Mouse (Mus musculus): ENCODE results near the gene Gm10974.

Gm10974 gene

DNA sequence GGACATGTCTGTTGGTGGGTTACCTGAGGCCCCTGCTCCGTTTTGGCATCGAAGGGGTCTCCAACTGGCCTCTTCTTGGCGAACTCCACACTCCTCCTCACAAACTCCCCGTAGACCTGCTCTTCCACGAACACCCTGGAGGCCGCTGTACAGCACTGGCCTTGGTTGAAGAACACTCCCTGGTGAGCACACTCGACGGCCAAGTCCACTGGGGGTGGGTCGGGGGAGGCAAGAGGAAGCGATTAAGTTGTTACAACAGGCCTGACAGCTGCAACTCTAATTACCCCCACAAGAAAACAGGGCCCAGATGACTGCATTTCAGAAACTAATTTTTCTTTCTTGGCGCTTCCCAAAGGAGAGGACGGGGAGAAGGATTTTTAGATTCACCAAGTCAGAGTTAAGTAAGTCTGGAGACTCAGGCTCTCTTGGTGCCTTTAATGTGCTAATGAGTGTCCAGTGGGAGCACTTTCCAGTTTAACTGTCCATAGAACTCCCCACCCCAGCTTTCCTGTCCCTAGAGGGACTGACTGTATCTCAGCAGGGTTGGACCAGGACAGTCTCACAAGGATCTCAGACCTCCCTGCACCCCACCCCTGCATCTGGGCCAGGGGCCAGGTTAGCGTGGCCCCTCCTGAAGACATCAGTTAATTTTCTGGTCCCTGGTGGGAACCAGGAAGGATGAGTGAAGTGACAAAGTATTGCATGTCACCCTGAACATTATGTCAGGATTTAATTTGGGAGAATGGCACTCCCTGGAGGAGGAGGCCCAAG, 40.4 kb downstream of the Gm10974 start:
- no peak for DNase-seq (ENCODE audit: low spot score in 2 of 2)

DNA sequence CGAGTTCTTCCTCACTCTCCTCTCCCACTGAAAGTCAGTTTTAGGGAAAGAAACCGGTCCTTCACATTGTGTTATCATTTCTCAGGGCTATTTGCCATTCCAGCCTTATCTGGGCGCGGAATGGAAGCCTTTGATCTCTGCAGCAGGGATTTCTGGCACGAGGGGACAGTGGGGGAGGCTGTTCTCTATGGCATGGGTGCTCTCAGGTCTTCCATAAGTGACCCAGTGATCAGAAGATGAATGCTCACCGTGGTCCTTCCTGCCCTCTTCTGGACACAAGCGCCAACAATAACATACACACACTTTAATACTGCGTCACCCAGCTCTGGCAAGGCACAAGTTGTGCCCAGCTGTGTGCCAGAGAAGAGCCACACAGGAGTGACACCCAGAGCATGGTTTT, 41.3 kb downstream of the Gm10974 start:
- DNase-seq (ENCODE audit: low spot score in 2 of 2), result no peak

DNA sequence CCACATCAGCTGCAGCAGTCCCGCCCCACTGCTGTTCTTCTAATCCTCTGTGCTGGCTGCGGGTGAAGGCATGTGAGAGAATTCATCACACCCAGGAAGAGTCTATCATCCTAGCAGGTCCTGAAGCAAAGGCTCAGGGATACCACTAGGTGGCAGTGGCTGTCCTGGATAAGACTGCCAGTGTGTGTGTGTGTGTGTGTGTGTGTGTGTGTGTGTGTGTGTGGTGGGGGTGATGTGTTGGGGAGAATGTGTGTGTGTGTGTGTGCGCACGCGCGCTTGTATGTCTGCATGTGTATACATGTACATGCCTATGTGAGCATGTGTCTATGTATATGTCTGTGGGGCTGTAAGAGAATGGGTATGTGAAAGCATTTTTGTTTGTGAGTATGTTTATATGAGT, 43.7 kb downstream of the Gm10974 start:
- DNase-seq (ENCODE audit: low spot score in 2 of 2), result peak in 1 of 2 experiments; percentile 9

DNA sequence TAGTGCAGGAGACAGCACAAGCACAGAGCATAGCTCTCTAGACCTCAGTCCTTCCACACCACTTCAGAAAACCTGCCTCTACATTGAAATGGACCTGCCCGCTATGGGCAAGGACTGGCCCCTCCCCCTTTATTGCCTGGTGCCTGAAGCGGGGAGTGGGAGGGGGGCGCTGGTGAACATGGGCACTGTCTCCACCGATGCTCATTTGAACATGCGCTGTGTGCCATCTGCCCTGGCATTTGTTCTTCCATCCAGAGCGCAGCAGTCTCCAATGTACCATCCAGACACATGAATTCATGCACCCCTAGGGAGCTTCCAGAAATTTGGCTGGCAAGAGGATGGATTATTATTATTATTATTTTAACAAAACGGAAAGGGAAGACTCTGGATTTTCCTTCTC, 47.4 kb downstream of the Gm10974 start:
- DNase-seq (ENCODE audit: low spot score in 2 of 2), result no peak

GRCm38 (mm10) chr7:66416829-66417228, 51.1 kb downstream of the Gm10974 start:
- no peak for DNase-seq (ENCODE audit: low spot score in 2 of 2)

DNA sequence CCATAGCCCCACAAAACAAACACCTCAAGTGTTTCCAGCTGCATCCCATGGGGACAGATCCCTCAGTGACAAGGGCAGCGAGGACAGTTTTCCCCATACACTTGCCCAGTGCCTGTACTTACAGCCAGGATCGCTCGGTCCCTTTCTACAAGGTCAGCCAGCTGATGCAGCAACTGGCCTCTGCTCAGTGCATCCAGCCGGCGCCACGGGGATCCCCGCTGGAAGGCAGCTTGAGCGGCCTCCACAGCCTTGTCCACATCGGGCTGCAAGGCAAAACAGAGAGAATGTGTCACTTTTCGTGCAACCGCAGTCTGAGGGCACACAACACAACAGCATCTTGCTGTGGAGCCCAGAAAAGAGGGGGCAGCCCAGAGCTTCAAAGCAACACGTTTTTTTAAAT, 53.3 kb downstream of the Gm10974 start:
- no peak for DNase-seq (ENCODE audit: low spot score in 2 of 2)

GRCm38 (mm10) chr7:66421903-66422302, 56.2 kb downstream of the Gm10974 start:
- no peak for DNase-seq (ENCODE audit: low spot score in 2 of 2)

- DNase-seq (ENCODE audit: low spot score in 2 of 2), result no peak
Measured at GRCm38 (mm10) chr7:66427053-66427436, 61.3 kb downstream of the Gm10974 start.

GRCm38 (mm10) chr7:66427437-66428161, 61.9 kb downstream of the Gm10974 start, which contains the start of gene Aldh1a3:
TSS of gene Aldh1a3 (minus strand) at chr7:66427517.
- peak; percentile 21 to 35 for DNase-seq (ENCODE audit: low spot score in 2 of 2)

- DNase-seq (ENCODE audit: low spot score in 2 of 2), result peak; percentile 66 to 85
Measured at GRCm38 (mm10) chr7:66434453-66434935, 68.8 kb downstream of the Gm10974 start.

Data from frontal cortex, postnatal 36 days (tissue).